Mouse (Mus musculus) natural killer cell, adult 2 months (primary cell): ENCODE data around the gene Ctxn1.
"Not testable (repeated sequence)": the region's sequence is repeated elsewhere in the genome, so short reads cannot be mapped to it uniquely, and the experiment has no call there.

Experiments used
- DNase-seq, 2 experiments: peaks; one replicate each; pipeline ENCODE4 v3.0.0; 2022; ENCODE audit warnings: low spot score in 2 of 2

The Ctxn1 gene

DNA sequence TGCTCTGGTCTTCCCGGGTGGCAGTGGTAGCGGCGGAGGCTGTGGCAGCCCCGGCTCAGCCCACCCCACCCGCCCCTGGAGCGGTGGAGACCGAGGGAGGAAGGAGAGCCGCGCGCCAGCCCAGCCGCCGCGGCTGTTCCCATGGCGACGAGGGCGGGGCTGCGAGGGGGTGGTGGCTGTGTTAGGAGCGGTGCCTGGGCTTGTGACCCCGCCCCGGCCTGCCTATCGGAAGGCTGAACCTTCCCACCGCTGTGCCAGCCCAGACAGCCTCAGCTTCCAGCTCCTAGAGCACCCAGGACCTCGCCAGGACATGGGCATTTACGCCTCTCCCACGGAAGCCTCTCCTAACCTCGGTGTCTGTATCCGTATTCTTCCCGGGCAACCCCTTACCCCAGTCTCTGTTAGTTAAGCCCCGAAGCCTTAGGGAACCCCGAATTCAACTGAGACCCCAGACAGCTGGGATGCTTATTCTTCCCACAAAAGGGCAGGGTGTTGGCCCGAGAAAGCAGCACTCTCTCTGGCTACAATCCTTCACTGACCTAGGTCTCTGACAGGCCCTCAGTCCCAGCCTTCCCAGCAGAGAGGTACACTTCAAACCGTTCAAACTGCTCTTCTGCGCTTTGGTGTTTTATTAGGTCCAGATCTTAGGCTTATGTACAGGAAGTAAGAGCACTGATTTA is at the start of gene Ctxn1:
Ctxn1 (minus strand) TSS at position 150 of the 680 bp plus-strand sequence.
- DNase-seq, result peak; percentile 88 to 91

DNA sequence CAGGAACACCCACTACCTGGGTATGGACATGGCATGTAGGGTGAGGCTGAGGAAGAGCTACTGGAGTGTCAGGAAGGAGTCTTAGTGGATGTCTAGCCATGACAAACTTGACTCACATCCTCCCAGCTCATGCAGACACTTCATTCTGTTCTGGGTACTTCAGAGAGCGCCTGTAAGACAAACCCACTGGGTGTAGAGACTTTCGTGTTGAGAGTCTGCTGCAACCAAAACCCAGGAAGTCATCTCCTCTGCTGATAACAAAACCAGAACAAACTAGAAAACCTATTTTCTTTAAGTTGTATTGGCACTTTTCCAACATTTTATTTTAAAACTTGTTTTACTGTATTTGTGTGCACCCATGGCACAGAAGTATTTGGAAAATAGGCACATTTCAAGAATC is 46.8 kb upstream of the Ctxn1 start:
- no peak for DNase-seq

DNA sequence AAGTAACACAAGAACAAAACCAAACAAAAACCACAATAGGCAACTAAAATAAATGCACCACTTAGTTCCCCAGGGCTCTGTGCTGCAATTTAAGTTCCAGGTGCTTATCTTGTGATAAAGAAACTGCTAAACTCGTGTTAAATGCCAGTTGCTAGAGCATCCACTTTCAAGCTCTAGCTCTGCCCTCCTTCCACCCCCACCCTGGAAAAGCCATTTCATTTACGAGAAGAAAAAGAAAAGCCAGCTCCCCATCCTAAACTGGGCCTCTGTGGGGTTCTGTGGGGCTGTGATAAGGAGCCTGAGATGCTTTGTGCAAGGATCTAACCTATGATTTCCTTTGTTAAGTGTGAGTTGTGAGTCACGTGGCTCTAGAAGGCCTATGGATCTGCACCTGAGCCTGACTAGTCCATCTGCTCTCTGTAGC is 45.1 kb upstream of the Ctxn1 start:
- no peak for DNase-seq

DNA sequence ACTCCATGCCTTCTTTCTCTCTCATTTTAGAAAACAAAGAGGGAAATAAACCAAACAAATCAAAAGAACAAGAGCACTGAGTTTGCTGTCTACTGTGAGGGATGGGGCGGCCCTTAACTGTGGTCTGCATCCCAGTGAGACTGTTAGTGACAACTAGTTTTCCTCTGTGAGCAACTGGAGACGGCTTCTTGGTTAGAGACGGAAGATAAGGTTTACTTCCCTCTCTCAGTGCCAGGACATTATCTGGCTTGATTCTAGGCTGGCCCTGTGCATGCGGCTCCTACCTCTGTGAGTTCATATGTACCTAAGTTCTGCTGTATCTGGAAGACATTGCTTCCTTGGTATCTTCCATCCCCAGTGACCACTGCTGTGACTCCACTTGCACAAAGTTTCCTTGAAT is 38.7 kb upstream of the Ctxn1 start:
- no peak for DNase-seq

DNA sequence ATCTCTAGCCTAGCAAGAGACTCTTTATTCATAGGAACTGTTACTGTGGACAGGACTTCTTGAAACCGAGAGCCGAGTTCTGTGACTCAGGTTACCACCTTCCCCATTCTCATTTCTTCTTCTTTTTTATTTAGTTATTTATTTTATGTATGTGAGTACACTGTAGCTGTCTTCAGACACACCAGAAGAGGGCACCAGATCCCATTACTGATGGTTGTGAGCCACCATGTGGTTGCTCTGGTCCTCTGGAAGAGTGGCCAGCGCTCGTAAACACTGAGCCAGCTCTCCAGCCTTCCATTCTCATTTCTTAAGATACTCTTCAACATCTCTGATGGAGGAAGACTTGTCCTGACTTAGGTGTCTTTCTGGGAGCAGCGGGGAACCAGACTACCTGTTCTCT is 33.7 kb upstream of the Ctxn1 start:
- DNase-seq, result no peak

DNA sequence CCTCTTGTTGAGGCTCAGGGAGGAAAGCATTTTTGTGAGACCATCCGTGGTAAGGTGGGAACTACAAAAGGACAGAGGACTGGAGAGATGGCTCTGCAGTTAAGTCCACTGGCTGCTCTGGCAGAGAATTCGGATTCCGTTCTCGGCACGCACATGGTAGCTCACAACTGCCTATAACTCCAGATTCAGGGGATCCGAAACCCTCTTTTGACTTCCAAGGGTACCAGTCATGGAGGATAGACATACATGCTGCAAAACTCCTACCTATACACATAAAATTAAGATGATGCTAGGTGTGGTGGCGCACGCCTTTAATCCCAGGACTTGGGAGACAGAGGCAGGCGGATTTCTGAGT is 17.0 kb upstream of the Ctxn1 start:
- no peak for DNase-seq

DNA sequence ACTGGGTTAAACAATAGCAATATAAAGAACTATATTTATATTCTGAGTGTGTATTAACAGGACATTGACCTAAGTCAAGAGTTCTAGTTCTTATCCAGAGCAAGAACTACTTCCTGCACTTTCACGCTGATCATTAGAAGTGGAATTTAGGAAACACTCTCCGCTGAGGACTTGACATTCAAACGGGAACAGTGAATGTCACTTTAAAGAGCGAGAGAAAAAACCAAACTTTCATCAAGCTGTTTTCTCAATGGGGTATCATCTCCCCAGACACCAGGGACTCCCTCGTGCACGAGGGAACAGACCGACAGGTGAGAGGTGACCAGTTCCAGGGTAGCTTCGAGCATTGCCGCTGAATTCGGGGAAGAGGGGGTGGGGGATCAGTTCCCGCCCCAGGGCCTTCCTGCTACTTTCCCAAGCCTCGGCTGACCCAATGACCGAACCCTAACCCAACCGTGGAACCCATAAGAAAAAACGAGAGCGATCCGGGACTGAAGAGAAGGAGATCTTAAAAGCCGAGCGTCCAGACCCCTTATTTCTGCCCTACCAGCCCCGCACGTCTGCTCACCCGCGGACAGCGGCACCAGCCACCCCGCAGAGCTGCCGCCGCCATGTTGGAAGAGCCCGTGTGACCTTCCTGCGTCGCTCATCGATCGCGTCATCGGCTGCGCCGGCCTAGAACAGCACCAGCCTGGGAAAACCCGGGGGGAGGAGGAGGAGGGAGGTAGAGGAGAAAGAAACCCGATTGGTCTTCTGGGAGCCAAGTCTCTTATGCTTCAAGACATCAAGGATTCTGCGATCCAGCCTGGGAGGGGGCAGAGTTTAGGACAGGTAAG is 16.4 kb upstream of the Ctxn1 start, which contains the start of gene Timm44:
Timm44 (minus strand) TSS at position 639 of the 836 bp plus-strand sequence.
- DNase-seq, result peak; percentile 86 to 91

DNA sequence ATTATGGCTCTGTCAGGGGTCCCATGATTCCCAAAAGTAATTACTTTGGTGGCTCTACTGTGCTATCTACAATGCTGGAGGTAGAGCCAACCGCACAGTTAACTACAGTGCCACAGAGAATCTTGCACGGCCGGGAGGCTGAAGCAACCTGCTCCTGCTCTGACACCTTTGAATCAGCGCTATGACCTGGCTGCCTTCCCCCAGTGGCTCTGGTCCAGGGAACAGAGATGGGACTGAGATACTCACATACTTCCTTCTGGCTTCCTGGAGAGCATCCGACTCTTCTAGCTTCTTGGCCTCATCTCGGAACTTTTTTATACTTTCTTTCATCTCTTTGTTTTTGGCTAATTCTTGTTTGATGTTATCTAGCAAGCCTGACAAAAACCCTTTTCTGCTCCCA is 10.5 kb upstream of the Ctxn1 start:
- no peak for DNase-seq

DNA sequence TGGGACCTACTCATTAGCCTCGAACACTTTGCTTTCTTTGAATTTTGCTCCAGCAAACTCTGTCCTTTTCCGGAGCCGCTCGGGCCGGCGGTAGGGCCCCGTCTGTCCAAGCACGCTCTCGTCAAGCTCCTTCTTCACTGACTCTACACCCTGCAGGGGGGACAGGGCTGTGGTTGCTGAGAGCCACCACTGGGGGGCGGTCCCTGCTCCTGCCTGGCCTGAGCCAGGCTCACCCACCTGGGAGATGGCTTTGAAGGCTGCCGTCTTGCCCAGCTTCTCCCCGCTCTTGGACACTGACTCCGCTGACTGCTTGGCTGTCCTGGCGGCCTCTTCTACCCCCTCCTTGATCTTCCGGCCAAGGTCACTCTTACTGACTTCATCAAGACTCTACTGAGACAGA is 8.6 kb upstream of the Ctxn1 start:
- peak in 1 of 2 experiments; percentile 14 for DNase-seq

DNA sequence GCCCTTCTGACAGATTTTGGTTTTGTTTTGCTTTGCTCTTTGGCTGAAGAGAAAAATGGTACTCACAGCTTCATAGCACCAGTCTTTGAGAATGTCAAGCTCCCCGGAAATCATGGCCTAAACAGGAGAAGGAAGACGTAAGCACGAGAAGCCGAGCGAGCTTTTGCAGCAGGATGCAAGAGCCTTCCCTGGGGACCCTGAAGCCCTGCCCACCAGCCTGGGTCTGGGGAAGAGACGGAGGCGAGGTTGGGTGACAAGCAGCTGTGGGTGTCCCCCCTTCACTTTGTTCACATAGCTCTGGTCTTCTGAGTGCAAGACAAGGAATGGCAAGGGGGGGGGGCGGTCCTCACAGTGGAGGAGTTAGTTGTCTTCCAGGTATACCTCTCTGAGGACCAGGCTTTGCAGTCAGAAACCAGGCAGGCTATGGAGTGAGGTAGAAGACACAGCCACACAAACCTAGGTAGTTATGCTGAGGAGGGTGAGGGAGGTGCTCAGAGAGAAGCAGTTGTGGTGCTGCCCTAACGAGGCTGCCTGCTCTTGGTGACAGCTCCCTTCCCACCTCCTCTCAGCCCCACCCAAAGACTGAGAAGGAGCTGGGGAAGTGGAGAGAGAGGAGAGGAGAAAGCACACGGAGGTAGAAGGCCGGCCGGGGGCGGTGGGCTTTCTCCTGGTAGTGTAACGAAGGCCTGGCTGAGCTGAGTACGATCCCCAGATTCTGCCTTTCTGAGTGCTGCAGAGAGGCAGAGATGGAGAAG is 6.3 kb upstream of the Ctxn1 start:
- DNase-seq, result no peak

DNA sequence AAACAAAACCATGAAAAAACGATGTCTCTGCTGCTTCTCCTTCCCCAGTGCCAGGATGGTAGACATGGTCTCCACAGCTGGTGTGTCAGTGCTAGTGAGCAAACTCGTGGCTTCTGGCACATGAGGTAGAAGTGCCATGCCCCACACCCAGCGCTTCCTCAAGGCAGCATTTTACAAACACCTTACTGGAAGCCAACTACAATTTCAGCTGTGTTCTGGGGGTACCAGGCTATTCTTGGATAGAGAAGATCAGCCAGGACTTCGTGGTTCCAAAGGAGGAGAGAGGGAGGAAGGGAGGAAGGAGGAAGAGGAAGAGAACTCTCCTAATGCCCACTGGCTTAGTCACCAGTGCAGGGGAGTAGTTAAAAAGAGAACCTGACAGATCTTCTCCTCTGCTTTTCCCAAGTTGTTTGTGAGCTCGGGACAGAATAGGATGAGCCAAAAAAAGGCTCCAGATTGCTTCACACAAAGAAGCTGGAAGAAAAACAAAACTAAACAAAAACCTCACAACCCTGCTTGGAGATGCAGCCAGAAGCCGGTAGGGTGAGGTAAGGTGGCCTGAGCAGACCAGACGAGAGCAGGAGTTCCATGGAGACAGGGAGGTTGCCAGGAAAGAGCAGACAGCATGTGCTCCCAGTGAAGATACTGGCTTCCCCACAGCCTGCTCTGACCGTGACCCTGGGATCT is 4.2 kb upstream of the Ctxn1 start:
- no peak for DNase-seq

DNA sequence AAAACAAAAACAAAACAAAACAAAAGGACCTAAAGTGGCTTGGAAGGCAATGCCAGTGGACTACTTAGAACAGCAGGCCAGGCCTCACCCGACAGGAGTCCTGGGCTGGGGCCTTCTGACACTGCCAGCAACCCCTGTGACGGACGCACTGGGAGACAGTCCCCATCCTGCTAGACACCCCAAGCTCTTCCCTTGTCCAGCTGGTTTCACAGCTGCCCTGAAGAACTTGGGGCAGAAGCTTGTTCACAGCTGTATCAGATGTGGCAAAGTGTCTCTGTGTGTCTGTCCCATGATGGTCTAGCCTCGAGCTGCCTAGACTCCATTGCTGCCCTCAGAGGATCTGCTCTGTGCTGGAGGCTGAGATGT is 714 bp upstream of the Ctxn1 start:
- no peak for DNase-seq

DNA sequence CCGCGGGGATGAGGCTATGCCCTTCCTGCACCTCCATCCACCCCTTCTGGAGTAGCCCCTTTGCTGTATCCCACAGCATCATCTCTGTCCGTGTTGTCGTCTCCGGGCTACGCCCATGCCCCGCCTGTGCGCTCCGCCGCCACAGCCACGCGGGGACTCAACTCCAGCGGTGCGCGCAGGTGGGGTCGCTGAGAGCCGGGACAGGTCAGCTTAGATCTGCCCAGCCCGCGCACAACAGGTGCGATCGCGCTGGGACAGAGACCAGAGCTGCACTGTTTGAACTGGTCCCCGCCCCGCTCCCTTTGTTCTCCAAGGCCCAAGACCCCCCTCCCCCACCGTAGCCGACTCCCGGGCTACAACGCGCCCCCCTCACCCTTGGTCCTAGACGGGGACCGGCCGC is 396 bp downstream of the Ctxn1 start:
- DNase-seq, result peak; percentile 2 to 11

DNA sequence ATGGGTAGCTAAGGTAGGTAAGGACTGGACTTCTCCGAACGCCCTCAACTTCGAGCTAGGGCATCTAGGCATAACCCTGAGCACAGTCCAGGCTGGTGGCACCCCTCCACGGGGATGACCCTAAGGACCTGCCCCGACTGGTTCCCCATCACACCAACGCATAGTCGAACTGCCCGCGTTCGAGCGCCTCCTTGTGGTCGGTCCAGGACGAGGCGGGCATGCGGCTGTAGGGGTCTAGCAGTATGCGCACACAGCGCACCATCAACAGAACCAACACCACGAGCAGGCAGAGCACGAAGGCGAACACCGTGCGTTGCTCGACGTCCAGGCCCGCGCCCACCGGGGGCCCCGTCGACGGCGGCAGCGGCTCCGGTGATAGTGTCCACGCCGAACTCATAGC is 841 bp downstream of the Ctxn1 start:
- peak; percentile 74 to 84 for DNase-seq

DNA sequence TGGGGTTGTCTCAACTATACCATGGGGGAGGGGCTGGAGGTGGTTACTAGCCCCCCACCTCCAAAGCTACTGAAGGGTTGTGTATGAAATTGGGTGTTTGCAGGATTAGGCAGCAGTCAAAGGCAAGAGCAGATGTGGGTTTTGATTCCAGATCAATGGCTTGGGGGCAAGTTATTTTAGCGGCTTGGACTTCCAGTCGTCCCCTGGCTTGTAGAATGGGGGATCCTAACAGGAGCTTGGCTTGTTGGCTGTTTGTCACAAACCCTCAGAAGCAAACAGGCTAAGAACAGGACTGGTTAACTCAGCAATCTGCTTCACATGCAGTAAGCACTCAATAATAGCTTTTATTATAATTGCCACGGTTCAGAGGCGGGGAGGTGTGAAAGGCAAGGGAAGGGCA is 1.7 kb downstream of the Ctxn1 start:
- no peak for DNase-seq

DNA sequence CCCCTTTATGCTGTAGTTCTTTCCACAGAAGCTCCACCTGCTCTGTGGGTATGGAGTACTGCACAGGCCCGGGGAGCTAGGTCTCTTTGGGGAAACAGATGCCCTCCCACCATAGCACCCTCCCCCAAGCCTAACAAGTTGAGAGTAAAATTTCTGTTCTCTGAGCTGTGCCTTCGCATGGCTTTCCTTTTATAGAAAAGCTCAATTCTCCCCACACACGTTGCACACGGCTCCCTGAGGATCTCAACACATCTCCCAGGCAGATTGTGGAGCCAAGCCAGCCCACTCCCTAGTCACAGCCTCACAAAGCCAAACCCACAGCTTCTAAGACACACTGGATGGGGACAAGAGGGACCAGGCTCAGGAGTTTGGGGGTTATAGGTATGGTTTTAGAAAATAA is 2.2 kb downstream of the Ctxn1 start:
- DNase-seq, result no peak

DNA sequence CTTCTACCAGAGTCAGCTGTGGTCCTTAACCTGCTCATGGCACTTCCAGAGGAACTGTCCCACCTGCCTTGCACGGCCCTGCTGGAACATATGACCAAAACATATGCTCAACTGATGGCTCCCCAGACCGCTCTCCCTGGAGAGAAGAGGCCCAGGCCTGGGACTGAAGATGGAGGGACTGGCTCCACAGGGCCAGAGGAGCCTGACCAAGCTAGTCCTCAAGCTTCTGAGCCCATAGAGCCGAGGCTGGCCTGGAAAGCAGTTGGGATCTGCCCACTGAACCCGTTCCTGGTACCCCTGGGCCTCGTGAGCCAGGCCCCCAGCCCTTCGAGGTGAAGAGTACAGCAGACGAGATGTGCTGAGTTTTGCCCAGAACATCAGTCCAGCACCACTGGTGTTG is 3.6 kb downstream of the Ctxn1 start:
- not testable (repeated sequence) for DNase-seq

DNA sequence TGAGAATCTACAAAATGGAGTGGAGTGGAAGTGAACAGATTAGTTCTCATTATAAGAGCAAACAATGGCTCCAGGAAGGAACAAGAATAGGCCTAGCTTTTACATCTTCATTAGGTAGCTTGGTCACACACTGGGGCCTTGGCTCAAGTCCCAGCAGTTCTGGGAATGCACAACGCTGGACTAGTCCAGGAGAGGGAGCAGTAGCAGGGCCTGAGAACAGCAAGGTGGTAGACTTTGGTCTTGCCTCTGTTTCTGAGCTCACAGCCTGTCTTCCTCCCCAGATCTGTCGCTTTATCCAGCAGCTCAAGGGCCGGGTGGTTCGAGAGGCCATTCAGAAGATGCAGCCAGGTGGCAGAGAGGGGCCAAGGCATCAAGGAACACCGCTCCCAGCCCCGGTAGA is 5.1 kb downstream of the Ctxn1 start:
- no peak for DNase-seq

DNA sequence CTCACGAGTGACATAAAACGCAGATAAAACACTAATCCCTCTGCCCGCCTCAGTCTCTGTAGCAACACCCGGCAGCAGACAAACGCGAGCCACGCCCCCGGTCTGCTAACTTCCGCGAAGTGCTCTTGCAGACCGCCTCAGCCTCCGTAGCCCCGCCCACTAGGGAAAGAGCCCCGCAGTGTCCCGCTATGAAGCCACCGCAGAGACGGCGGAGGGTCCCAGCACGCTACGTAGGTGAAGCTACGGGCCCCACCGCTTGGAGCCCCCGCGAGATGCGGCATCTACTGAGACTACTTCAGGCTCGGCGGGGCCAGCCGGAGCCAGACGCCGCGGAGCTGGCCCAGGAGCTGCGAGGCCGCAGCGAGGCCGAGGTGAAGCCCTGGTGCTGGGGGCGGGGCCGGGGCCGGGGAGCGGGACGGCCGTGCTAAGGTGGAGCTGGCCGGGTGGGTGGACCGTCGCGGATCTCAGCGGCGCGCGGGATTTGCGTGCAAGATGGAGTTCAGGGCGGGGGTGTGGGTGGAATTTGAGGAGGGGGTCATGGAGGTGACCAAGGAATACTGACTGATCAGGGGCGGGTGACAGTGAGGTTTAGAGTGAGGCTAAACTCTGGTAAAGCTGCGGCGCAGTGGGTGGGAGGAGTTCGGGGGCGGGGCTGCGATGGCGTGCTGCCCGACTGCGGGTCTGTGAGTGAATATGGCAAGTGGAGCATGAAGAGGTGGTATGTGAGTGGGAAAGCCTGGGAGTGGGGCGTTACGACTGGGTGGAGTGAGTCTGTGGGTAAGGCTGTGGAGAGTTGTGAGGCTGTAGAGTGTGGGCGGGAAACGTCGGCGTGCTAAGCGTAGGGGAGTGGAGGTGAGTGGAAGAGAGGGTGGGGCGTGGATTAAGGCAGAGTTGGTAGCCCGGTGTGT is 5.9 kb downstream of the Ctxn1 start, which contains the start of gene Snapc2:
Snapc2 (plus strand) TSS at position 147 of the 908 bp plus-strand sequence.
- DNase-seq, result peak; percentile 92 to 94

DNA sequence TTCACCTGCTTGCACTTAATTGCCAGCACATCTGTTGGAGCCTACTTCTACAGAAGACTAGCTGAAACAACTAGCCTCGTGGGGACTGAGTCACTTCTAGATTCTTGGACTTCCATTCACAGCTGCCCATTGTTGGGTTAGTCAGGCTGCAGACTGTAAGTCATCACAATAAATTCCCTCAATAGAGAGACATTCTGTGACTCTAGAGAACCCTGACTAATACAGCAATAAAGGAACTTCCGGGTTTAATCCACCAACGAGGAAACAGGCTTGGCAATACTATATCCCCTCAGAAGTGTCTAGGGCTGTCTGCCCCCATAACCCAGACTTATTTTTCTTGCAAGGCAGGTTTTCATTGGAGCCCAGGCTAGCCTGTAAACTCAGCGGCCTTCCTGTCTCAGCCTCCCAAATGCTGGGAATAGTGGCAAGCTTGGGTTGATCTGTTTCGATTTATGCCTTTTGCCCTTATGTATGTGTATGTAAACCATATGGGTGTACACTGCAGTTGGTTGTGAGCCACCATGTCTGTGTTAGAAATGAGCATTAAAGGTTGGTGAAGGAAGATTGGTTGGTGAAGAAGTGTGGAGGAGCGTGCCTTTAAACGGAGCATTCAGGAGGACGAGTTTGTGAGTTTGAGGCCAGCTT is 6.8 kb downstream of the Ctxn1 start:
- DNase-seq, result no peak
